Mouse (Mus musculus) neural tube, embryonic 12.5 days (tissue): Measurements from ENCODE around the gene Nutf2-ps1. TPM values are rescaled to one million over a fixed set of nuclear protein-coding genes. Genes with fewer than 3 reads are reported as not detected.

Source experiments
- ATAC-seq: fragments of 200-750 bp; cut with Nextera tagmentation; 2 replicates; pipeline ENCODE4 v1.8.0; 2017; ENCODE audit warnings: low read depth, mild to moderate bottlenecking, moderate TSS enrichment, moderate library complexity; ENCODE audit not compliant: low FRiP score
- H3K27ac ChIP-seq: fragments of 300-500 bp; sonication (generic); 2 replicates; pipeline ENCODE4 v1.5.1; 2016
- H3K27me3 ChIP-seq: fragments of 300-500 bp; sonication (generic); replicated peaks from 2 replicates; pipeline ENCODE4 v1.6.1; 2016; ENCODE audit warnings: mild to moderate bottlenecking
- H3K36me3 ChIP-seq: fragments of 300-500 bp; sonication (generic); 2 replicates; pipeline ENCODE4 v1.6.1; 2016; ENCODE audit warnings: mild to moderate bottlenecking
- H3K4me1 ChIP-seq: fragments of 300-500 bp; sonication (generic); 2 replicates; pipeline ENCODE4 v1.6.1; 2016
- H3K4me2 ChIP-seq: fragments of 300-500 bp; sonication (generic); replicated peaks from 2 replicates; pipeline ENCODE4 v1.6.1; 2016; ENCODE audit warnings: mild to moderate bottlenecking
- H3K4me3 ChIP-seq: fragments of 300-500 bp; sonication (generic); 2 replicates; pipeline ENCODE4 v1.5.1; 2016
- H3K9ac ChIP-seq: fragments of 300-500 bp; sonication (generic); 2 replicates; pipeline ENCODE4 v1.6.1; 2016; ENCODE audit warnings: mild to moderate bottlenecking
- H3K9me3 ChIP-seq: fragments of 300-500 bp; sonication (generic); 2 replicates; pipeline ENCODE4 v1.6.1; 2016; ENCODE audit warnings: mild to moderate bottlenecking
- WGBS: fragments of 180-500 bp; shearing (Covaris S2); methylation state at CpG from one replicate; pipeline ENCODE4 v1.1.7; 2016; 5-methylcytosine and 5-hydroxymethylcytosine counted together
- polyA plus RNA-seq: library from polyadenylated mRNA; unstranded; fragments of >200 nt; fragmentation: Nextera tagmentation; extraction: Ambion mirVana; gene quantifications from 2 replicates; pipeline ENCODE4 v1.2.1, GENCODE M21; 2016

Nutf2-ps1 gene
- polyA plus RNA-seq, 1 experiment from 2014 or later, result 351 TPM

GRCm38 (mm10) chr19:53577025-53577800, 11.7 kb downstream of the Nutf2-ps1 start:
- no peak overlapping the region for H3K27ac ChIP-seq
- ATAC-seq, result no peak
- no peak overlapping the region for H3K9ac ChIP-seq
- no peak overlapping the region for H3K4me3 ChIP-seq
- no peaks in the 10 kb centered on the region for H3K9me3 ChIP-seq
- H3K36me3 ChIP-seq, result no peaks in the 10 kb centered on the region
- H3K4me1 ChIP-seq, result no peaks in the 10 kb centered on the region
- WGBS, result 68% methylated on average over 11 of the region's 11 CpGs
- H3K4me2 ChIP-seq, result no peak overlapping the region
- no peaks in the 10 kb centered on the region for H3K27me3 ChIP-seq

GRCm38 (mm10) chr19:53576061-53576460, 12.8 kb downstream of the Nutf2-ps1 start:
- H3K9me3 ChIP-seq, result no peaks in the 10 kb centered on the region
- ATAC-seq, result no peak
- H3K4me3 ChIP-seq, result no peak overlapping the region
- H3K27ac ChIP-seq, result no peak overlapping the region
- no peaks in the 10 kb centered on the region for H3K27me3 ChIP-seq
- H3K4me1 ChIP-seq, result no peaks in the 10 kb centered on the region
- no peaks in the 10 kb centered on the region for H3K36me3 ChIP-seq
- H3K9ac ChIP-seq, result no peak overlapping the region
- 91% methylated on average over 7 of the region's 7 CpGs for WGBS
- H3K4me2 ChIP-seq, result no peak overlapping the region

- 83% methylated on average over 4 of the region's 4 CpGs for WGBS
- ATAC-seq, result no peak
Observed at GRCm38 (mm10) chr19:53575296-53576010, 13.4 kb downstream of the Nutf2-ps1 start.

GRCm38 (mm10) chr19:53574546-53574945, 14.3 kb downstream of the Nutf2-ps1 start:
- Histone ChIP-seq H3K36me3 (no peaks in the 10 kb centered on the region), H3K27me3 (no peaks in the 10 kb centered on the region), H3K9me3 (no peaks in the 10 kb centered on the region), H3K4me1 (no peaks in the 10 kb centered on the region), H3K4me2 (no peak overlapping the region), H3K27ac (no peak overlapping the region), H3K9ac (no peak overlapping the region), H3K4me3 (no peak overlapping the region)
- no peak for ATAC-seq
- WGBS, result 89% methylated on average over 7 of the region's 7 CpGs

More at GRCm38 (mm10) chr19:53575296-53576010, 13.4 kb downstream of the Nutf2-ps1 start:
- no peak overlapping the region for H3K9ac ChIP-seq
- H3K36me3 ChIP-seq, result no peaks in the 10 kb centered on the region
- no peak overlapping the region for H3K4me2 ChIP-seq
- no peak overlapping the region for H3K4me3 ChIP-seq
- no peaks in the 10 kb centered on the region for H3K4me1 ChIP-seq
- H3K9me3 ChIP-seq, result no peaks in the 10 kb centered on the region
- no peak overlapping the region for H3K27ac ChIP-seq
- H3K27me3 ChIP-seq, result no peaks in the 10 kb centered on the region

GRCm38 (mm10) chr19:53574131-53574530, 14.7 kb downstream of the Nutf2-ps1 start:
- Histone ChIP-seq H3K9me3 (no peaks in the 10 kb centered on the region), H3K36me3 (no peaks in the 10 kb centered on the region), H3K4me2 (no peak overlapping the region), H3K27me3 (no peaks in the 10 kb centered on the region), H3K4me1 (no peaks in the 10 kb centered on the region), H3K27ac (no peak overlapping the region), H3K4me3 (no peak overlapping the region), H3K9ac (no peak overlapping the region)
- ATAC-seq, result no peak
- 55% methylated on average over 8 of the region's 8 CpGs for WGBS

GRCm38 (mm10) chr19:53573151-53573550, 15.7 kb downstream of the Nutf2-ps1 start:
- H3K27me3 ChIP-seq, result no peaks in the 10 kb centered on the region
- 93% methylated on average over 3 of the region's 3 CpGs for whole genome bisulfite sequencing
- no peaks in the 10 kb centered on the region for H3K4me1 ChIP-seq
- H3K4me3 ChIP-seq, result no peak overlapping the region
- H3K36me3 ChIP-seq, result no peaks in the 10 kb centered on the region
- H3K9ac ChIP-seq, result no peak overlapping the region
- ATAC-seq, result no peak
- H3K9me3 ChIP-seq, result no peaks in the 10 kb centered on the region
- H3K4me2 ChIP-seq, result no peak overlapping the region
- no peak overlapping the region for H3K27ac ChIP-seq

GRCm38 (mm10) chr19:53572607-53573006, 16.3 kb downstream of the Nutf2-ps1 start:
- H3K27me3 ChIP-seq, result no peaks in the 10 kb centered on the region
- no peaks in the 10 kb centered on the region for H3K36me3 ChIP-seq
- no peak overlapping the region for H3K9ac ChIP-seq
- no peaks in the 10 kb centered on the region for H3K9me3 ChIP-seq
- H3K27ac ChIP-seq, result no peak overlapping the region
- no peaks in the 10 kb centered on the region for H3K4me1 ChIP-seq
- ATAC-seq, result no peak
- no peak overlapping the region for H3K4me3 ChIP-seq
- WGBS, result 94% methylated on average over 12 of the region's 12 CpGs
- no peak overlapping the region for H3K4me2 ChIP-seq

- H3K9ac ChIP-seq, result no peak overlapping the region
- 83% methylated on average over 18 of the region's 18 CpGs for WGBS
Observed at GRCm38 (mm10) chr19:53571501-53572428, 17.1 kb downstream of the Nutf2-ps1 start.

GRCm38 (mm10) chr19:53571056-53571455, 17.8 kb downstream of the Nutf2-ps1 start:
- Histone ChIP-seq H3K4me3 (no peak overlapping the region), H3K9ac (no peak overlapping the region), H3K27ac (no peak overlapping the region), H3K4me2 (no peak overlapping the region), H3K4me1 (no peaks in the 10 kb centered on the region), H3K9me3 (no peaks in the 10 kb centered on the region), H3K36me3 (no peaks in the 10 kb centered on the region), H3K27me3 (no peaks in the 10 kb centered on the region)
- 89% methylated on average over 4 of the region's 4 CpGs for WGBS
- ATAC-seq, result no peak

More at GRCm38 (mm10) chr19:53571501-53572428, 17.1 kb downstream of the Nutf2-ps1 start:
- Histone ChIP-seq H3K4me1 (no peaks in the 10 kb centered on the region), H3K27ac (no peak overlapping the region), H3K36me3 (no peaks in the 10 kb centered on the region), H3K9me3 (no peaks in the 10 kb centered on the region), H3K27me3 (no peaks in the 10 kb centered on the region), H3K4me3 (no peak overlapping the region), H3K4me2 (no peak overlapping the region)
- ATAC-seq, result no peak

- Histone ChIP-seq H3K4me1 (no peaks in the 10 kb centered on the region), H3K36me3 (no peaks in the 10 kb centered on the region), H3K4me3 (no peak overlapping the region), H3K9me3 (no peaks in the 10 kb centered on the region), H3K27ac (no peak overlapping the region), H3K27me3 (no peaks in the 10 kb centered on the region), H3K4me2 (no peak overlapping the region), H3K9ac (no peak overlapping the region)
- ATAC-seq, result no peak
- WGBS, result 77% methylated on average over 3 of the region's 3 CpGs
Observed at GRCm38 (mm10) chr19:53568553-53568952, 20.3 kb downstream of the Nutf2-ps1 start.

- Histone ChIP-seq H3K4me3 (no peak overlapping the region), H3K9ac (no peak overlapping the region), H3K27me3 (no peaks in the 10 kb centered on the region), H3K4me2 (0 out of 2 replicates have a peak overlapping the region, but pooled peaks have one; percentile 0), H3K36me3 (no peaks in the 10 kb centered on the region), H3K4me1 (no peaks in the 10 kb centered on the region), H3K9me3 (no peaks in the 10 kb centered on the region), H3K27ac (no peak overlapping the region)
- 17% methylated on average over 11 of the region's 11 CpGs for WGBS
- ATAC-seq, result no peak
Observed at GRCm38 (mm10) chr19:53567864-53568263, 21.0 kb downstream of the Nutf2-ps1 start.
